Mouse (Mus musculus): ENCODE data around the gene Zfp568.
A peak's percentile ranks its signal among the peaks of the same experiment; 100 is the strongest.
"Not testable (repeated sequence)": the region's sequence is repeated elsewhere in the genome, so short reads cannot be mapped to it uniquely, and the experiment has no call there.

The Zfp568 gene

GRCm38 (mm10) chr7:29983690-29984380 lies at the start of gene Zfp568:
Gene Zfp568, plus strand, starts transcription at chr7:29983955.
- peak; percentile 71 to 92 for DNase-seq (ENCODE audit: low spot score in 2 of 2)

GRCm38 (mm10) chr7:29938856-29939255 lies 44.9 kb upstream of the Zfp568 start:
- no peak for DNase-seq (ENCODE audit: low spot score in 2 of 2)

GRCm38 (mm10) chr7:29941027-29941426 lies 42.7 kb upstream of the Zfp568 start:
- no peak for DNase-seq (ENCODE audit: low spot score in 2 of 2)

GRCm38 (mm10) chr7:29942740-29943139 lies 41.0 kb upstream of the Zfp568 start:
- DNase-seq (ENCODE audit: low spot score in 2 of 2): no peak

GRCm38 (mm10) chr7:29943720-29944119 lies 40.0 kb upstream of the Zfp568 start:
- no peak for DNase-seq (ENCODE audit: low spot score in 2 of 2)

- DNase-seq (ENCODE audit: low spot score in 2 of 2): no peak
Measured at GRCm38 (mm10) chr7:29944201-29944600, 39.6 kb upstream of the Zfp568 start.

GRCm38 (mm10) chr7:29953086-29953485 lies 30.7 kb upstream of the Zfp568 start:
- DNase-seq (ENCODE audit: low spot score in 2 of 2): no peak

GRCm38 (mm10) chr7:29953513-29954401 lies 30.0 kb upstream of the Zfp568 start, which contains the start of gene Zfp74:
Gene Zfp74, minus strand, starts transcription at chr7:29954089.
- DNase-seq (ENCODE audit: low spot score in 2 of 2): peak; percentile 23 to 73

- DNase-seq (ENCODE audit: low spot score in 2 of 2): no peak
Measured at GRCm38 (mm10) chr7:29954731-29955130, 29.0 kb upstream of the Zfp568 start.

GRCm38 (mm10) chr7:29956257-29956656 lies 27.5 kb upstream of the Zfp568 start:
- DNase-seq (ENCODE audit: low spot score in 2 of 2): peak in 1 of 2 experiments; percentile 32

GRCm38 (mm10) chr7:29958125-29958724 lies 25.5 kb upstream of the Zfp568 start:
- no peak for DNase-seq (ENCODE audit: low spot score in 2 of 2)

GRCm38 (mm10) chr7:29959004-29959403 lies 24.8 kb upstream of the Zfp568 start:
- no peak for DNase-seq (ENCODE audit: low spot score in 2 of 2)

- DNase-seq (ENCODE audit: low spot score in 2 of 2): not testable (repeated sequence)
Measured at GRCm38 (mm10) chr7:29965115-29965810, 18.5 kb upstream of the Zfp568 start.

- no peak for DNase-seq (ENCODE audit: low spot score in 2 of 2)
Measured at GRCm38 (mm10) chr7:29970686-29971085, 13.1 kb upstream of the Zfp568 start.

GRCm38 (mm10) chr7:29980761-29981160 lies 3.0 kb upstream of the Zfp568 start:
- DNase-seq (ENCODE audit: low spot score in 2 of 2): no peak

GRCm38 (mm10) chr7:29981455-29981854 lies 2.3 kb upstream of the Zfp568 start:
- no peak for DNase-seq (ENCODE audit: low spot score in 2 of 2)

- no peak for DNase-seq (ENCODE audit: low spot score in 2 of 2)
Measured at GRCm38 (mm10) chr7:29981860-29982259, 1.9 kb upstream of the Zfp568 start.

GRCm38 (mm10) chr7:29982341-29982740 lies 1.4 kb upstream of the Zfp568 start:
- DNase-seq (ENCODE audit: low spot score in 2 of 2): no peak

GRCm38 (mm10) chr7:29982931-29983330 lies 824 bp upstream of the Zfp568 start:
- DNase-seq (ENCODE audit: low spot score in 2 of 2): no peak

GRCm38 (mm10) chr7:29983340-29983689 lies 440 bp upstream of the Zfp568 start:
- DNase-seq (ENCODE audit: low spot score in 2 of 2): no peak

GRCm38 (mm10) chr7:29986101-29986500 lies 2.3 kb downstream of the Zfp568 start:
- DNase-seq (ENCODE audit: low spot score in 2 of 2): no peak

GRCm38 (mm10) chr7:29987551-29987950 lies 3.8 kb downstream of the Zfp568 start:
- no peak for DNase-seq (ENCODE audit: low spot score in 2 of 2)

Measured in left cerebral cortex, adult 9 months (tissue).